Mouse (Mus musculus) lung, embryonic 14.5 days (tissue): ENCODE results near the gene Adamts18. TPM values are rescaled to one million over a fixed set of nuclear protein-coding genes. Genes with fewer than 3 reads are reported as not detected.

Experiments used
- ATAC-seq: fragments of 200-750 bp; cut with Nextera tagmentation; 2 replicates; pipeline ENCODE4 v1.8.0; 2017; ENCODE audit warnings: mild to moderate bottlenecking, moderate TSS enrichment, moderate library complexity; ENCODE audit not compliant: insufficient read depth
- DNase-seq: peaks from one replicate; pipeline ENCODE4 v3.0.0-alpha.2; 2015
- H3K27ac ChIP-seq: fragments of 300-500 bp; sonication (generic); 2 replicates; pipeline ENCODE4 v1.5.1; 2014; ENCODE audit warnings: low read depth, mild to moderate bottlenecking, moderate library complexity
- H3K27me3 ChIP-seq: fragments of 300-500 bp; sonication (generic); 2 replicates; pipeline ENCODE4 v1.6.1; 2014; ENCODE audit warnings: low read length, control low read depth; ENCODE audit not compliant: insufficient read depth
- H3K36me3 ChIP-seq: fragments of 300-500 bp; sonication (generic); 2 replicates; pipeline ENCODE4 v1.6.1; 2014; ENCODE audit warnings: control low read depth; ENCODE audit not compliant: insufficient read depth
- H3K4me1 ChIP-seq: fragments of 300-500 bp; sonication (generic); 2 replicates; pipeline ENCODE4 v1.6.1; 2014; ENCODE audit warnings: antibody characterized with exemption, control low read depth; ENCODE audit not compliant: insufficient read depth
- H3K4me2 ChIP-seq: fragments of 300-500 bp; sonication (generic); 2 replicates; pipeline ENCODE4 v1.6.1; 2014; ENCODE audit warnings: mild to moderate bottlenecking
- H3K4me3 ChIP-seq: fragments of 300-500 bp; sonication (generic); 2 replicates; pipeline ENCODE4 v1.5.1; 2014; ENCODE audit warnings: low read depth, low read length
- H3K9ac ChIP-seq: fragments of 300-500 bp; sonication (generic); 2 replicates; pipeline ENCODE4 v1.6.1; 2014
- H3K9me3 ChIP-seq: fragments of 300-500 bp; sonication (generic); 2 replicates; pipeline ENCODE4 v1.6.1; 2016; ENCODE audit warnings: low read depth, low read length, control low read depth
- CTCF ChIP-seq: IDR thresholded peaks from 2 replicates; pipeline ENCODE4 v1.5.1; 2016; ENCODE audit warnings: antibody characterized with exemption, low read depth
- WGBS: fragments of 180-500 bp; shearing (Covaris S2); extraction: QIAGEN DNeasy Blood & Tissue Kit; methylation state at CpG from one replicate; pipeline ENCODE4 v1.1.7; 2014; 5-methylcytosine and 5-hydroxymethylcytosine counted together
- polyA plus RNA-seq: library from polyadenylated mRNA; unstranded; fragments of >200 nt; fragmentation: Nextera tagmentation; extraction: Ambion mirVana; gene quantifications from 2 replicates; pipeline ENCODE4 v1.2.1, GENCODE M21; 2014

The Adamts18 gene
- polyA plus RNA-seq, 1 experiment from 2014 or later = 13.1 TPM

DNA sequence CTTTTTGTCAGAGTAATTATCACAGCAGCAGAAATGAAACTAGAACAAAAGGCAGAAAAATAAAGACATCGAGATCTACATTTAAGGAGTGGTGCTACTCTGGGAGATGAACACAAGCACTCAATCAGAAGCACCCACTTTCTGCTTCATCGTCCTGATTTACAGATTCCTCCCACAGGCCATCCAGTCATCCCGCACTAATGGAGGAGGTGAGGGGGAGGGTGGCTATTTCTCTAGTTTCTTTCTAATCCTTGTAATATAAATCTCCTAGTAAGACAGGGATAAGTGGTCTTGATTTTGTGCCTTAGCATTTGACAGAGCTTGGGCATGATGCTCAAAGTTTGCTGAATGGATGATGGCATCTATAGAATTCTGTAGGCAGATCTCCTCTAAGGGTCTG, 57.5 kb downstream of the Adamts18 start:
- WGBS = 73% methylated on average over 3 of the region's 3 CpGs
- Histone ChIP-seq H3K4me3 (no peak overlapping the region), H3K4me1 (no peaks in the 10 kb centered on the region), H3K27ac (no peak overlapping the region), H3K36me3 (no peaks in the 10 kb centered on the region), H3K27me3 (no peaks in the 10 kb centered on the region), H3K9me3 (no peaks in the 10 kb centered on the region), H3K4me2 (no peak overlapping the region), H3K9ac (no peak overlapping the region)
- no peak for TF ChIP-seq CTCF
- DNase-seq (no peak), ATAC-seq (no peak)

DNA sequence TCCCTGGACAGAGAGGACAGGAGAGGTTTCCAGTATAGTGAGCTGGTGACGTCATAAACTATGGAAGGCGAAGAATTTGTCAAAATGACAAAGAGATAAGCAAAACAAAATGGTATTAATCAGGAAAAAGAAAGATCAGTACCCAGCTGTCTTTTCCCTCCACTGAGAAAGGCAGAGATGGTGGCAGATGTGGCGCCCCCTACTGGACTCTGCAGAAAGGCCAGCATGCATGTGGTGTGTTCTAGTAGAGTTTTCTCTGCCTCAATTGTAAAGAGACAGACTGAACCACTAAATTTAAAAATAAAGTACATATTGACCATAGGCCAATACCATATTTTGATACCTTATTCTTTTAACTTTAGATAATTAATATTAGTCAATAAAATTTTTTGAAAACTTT, 64.8 kb downstream of the Adamts18 start:
- WGBS = 55% methylated on average over 3 of the region's 3 CpGs
- Histone ChIP-seq H3K9me3 (no peaks in the 10 kb centered on the region), H3K36me3 (no peaks in the 10 kb centered on the region), H3K9ac (no peak overlapping the region), H3K4me1 (no peaks in the 10 kb centered on the region), H3K4me3 (no peak overlapping the region), H3K27me3 (no peaks in the 10 kb centered on the region), H3K4me2 (no peak overlapping the region), H3K27ac (no peak overlapping the region)
- no peak for TF ChIP-seq CTCF
- DNase-seq = no peak
- no peak for ATAC-seq

DNA sequence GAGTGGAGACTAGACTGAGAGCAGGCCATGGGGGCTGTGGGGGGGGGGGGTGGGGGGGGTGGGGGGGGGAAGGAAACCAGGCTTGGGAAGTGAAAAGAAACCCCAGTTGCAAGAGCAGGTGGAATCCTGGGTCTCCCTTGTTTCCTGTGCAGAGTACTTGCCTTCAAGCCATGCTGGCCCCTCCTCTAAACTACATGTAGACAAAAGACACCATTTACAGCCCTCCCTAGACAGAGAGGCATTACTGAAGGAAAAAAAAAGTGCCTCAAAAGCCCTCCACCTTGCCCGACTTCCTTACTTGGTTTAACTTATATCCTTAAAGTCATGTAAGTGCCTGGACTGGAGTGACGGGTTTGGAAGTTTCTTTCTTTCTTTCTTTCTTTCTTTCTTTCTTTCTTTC, 67.0 kb downstream of the Adamts18 start:
- peak; percentile 56; the same call in 1 of the 2 replicates for ATAC-seq
- WGBS = 44% methylated on average over 2 of the region's 2 CpGs
- Histone ChIP-seq H3K4me3 (no peak overlapping the region), H3K9ac (no peak overlapping the region), H3K4me1 (no peaks in the 10 kb centered on the region), H3K27me3 (no peaks in the 10 kb centered on the region), H3K27ac (no peak overlapping the region), H3K4me2 (no peak overlapping the region), H3K9me3 (no peaks in the 10 kb centered on the region), H3K36me3 (no peaks in the 10 kb centered on the region)
- TF ChIP-seq CTCF = no peak
- peak; percentile 46 for DNase-seq

DNA sequence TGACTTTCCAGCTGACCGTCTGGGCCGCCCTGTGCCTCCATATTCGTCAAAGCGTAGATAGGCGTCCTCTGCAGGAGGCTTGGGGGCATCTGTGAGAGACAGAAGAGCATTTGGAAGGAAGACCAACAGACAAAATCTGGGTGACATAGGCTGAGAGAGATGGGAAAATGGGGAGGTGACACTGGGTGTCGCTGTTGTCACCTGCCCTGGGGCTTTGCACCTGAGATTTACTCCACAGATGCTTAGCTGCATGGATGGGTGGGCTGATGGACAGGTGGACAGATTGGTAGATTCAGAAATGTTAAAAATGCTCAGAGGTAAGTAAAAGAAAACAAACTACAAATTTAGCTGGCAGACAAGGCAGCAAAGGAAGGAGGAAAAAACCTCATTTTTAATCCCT, 73.2 kb downstream of the Adamts18 start:
- TF ChIP-seq CTCF = 0 out of 2 replicates have a peak, but pooled peaks have one; percentile 11
- H3K36me3 ChIP-seq = no peaks in the 10 kb centered on the region
- no peak overlapping the region for H3K4me3 ChIP-seq
- H3K27ac ChIP-seq = no peak overlapping the region
- DNase-seq = peak; percentile 0
- no peak overlapping the region for H3K4me2 ChIP-seq
- ATAC-seq = no peak
- no peaks in the 10 kb centered on the region for H3K9me3 ChIP-seq
- H3K9ac ChIP-seq = no peak overlapping the region
- WGBS = 80% methylated on average over 6 of the region's 6 CpGs
- no peaks in the 10 kb centered on the region for H3K27me3 ChIP-seq
- H3K4me1 ChIP-seq = no peaks in the 10 kb centered on the region

DNA sequence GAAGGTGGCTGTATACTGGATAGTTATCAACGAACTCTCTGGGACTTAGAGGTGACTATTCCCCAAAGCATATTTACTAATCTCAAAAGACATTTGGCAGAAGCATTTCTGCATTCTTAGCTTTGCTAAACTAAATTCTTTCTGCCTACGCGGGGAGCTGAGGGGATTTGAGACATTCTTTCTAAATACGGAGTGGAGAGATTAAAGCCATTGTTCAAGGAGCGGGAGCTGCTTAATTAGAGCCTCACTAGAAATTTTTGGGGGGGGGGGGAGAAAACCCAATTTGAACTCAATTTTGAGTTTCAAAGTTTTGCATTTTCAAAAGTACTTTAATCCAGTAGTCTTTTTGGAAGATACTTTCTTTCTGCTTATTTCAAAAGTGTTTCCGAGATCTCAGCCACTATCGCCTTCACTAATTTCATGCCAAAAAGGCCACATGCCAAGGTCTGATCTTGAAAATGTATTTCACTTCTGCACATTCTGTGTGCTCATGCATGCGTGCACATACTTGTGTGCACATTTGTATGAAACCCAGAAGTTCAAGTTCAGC, 79.6 kb downstream of the Adamts18 start:
- 61% methylated on average over 8 of the region's 8 CpGs for WGBS
- H3K27ac ChIP-seq = no peak overlapping the region
- no peak for ATAC-seq
- no peak overlapping the region for H3K9ac ChIP-seq
- DNase-seq = peak; percentile 6
- no peaks in the 10 kb centered on the region for H3K36me3 ChIP-seq
- no peak for TF ChIP-seq CTCF
- no peak overlapping the region for H3K4me3 ChIP-seq
- H3K4me1 ChIP-seq = no peaks in the 10 kb centered on the region
- no peaks in the 10 kb centered on the region for H3K27me3 ChIP-seq
- H3K4me2 ChIP-seq = no peak overlapping the region
- H3K9me3 ChIP-seq = no peaks in the 10 kb centered on the region

DNA sequence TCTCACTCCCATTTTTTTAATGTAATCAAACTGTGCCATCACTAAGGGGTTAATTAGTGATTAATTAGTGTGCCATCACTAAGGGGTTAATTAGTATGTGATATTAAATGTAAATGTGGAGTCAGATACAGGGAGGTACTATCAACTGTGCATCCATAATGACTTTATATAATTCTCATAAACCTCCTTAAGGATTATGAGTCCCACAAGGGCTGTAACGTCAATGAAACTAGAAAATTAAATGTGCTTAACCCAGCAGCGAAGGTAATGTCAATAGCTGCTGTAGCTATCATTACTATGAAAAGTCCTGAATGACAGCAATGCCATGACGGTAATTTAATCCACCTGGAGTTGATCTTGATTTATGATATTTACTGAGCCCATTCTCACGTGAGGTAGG, 83.4 kb downstream of the Adamts18 start:
- DNase-seq = no peak
- no peak overlapping the region for H3K4me2 ChIP-seq
- H3K36me3 ChIP-seq = no peaks in the 10 kb centered on the region
- ATAC-seq = no peak
- H3K27me3 ChIP-seq = no peaks in the 10 kb centered on the region
- H3K9me3 ChIP-seq = no peaks in the 10 kb centered on the region
- no peak overlapping the region for H3K9ac ChIP-seq
- H3K27ac ChIP-seq = no peak overlapping the region
- H3K4me1 ChIP-seq = no peaks in the 10 kb centered on the region
- H3K4me3 ChIP-seq = no peak overlapping the region
- WGBS = 75% methylated on average over 4 of the region's 4 CpGs
- no peak for TF ChIP-seq CTCF

DNA sequence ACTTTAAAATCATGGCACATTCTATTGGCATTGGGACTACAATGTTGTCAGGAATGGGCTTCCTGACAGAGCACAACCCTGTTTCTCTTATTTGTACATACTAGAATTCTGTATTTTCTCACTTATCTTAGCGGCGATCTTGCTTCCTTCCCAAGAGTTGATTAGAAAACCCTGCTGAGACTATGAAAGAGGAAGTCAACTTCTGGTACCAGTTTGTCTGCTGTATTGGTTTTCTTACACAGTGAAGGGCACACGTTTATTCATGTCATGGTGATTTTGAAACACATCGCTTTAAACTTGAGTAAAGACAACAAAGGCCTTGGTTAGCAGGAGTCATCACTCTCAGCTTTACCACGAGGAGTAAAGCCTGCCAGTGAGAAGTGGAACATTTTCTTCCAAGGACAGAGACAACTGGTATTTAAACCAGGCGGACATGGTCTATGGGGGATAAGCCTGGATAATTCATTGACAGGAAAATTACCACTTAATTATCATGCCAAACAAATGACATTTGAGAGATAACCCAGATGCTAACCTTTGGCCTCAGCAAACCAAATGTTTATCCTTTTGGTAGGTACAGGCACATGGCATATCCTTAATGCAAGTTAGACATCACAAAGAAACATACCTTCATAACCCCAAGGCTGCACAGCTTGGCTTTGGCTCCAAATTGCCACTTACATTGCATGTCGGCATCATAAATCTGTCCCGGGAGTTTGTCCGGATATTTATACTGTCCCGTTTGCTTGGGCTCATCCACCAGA, 84.8 kb downstream of the Adamts18 start:
- Histone ChIP-seq H3K4me3 (no peak overlapping the region), H3K27ac (no peak overlapping the region), H3K9ac (no peak overlapping the region), H3K27me3 (no peaks in the 10 kb centered on the region), H3K4me1 (no peaks in the 10 kb centered on the region), H3K9me3 (no peaks in the 10 kb centered on the region), H3K4me2 (no peak overlapping the region), H3K36me3 (no peaks in the 10 kb centered on the region)
- no peak for DNase-seq
- no peak for ATAC-seq
- WGBS = 40% methylated on average over 10 of the region's 10 CpGs
- no peak for TF ChIP-seq CTCF
